Mouse (Mus musculus) MEL (cell line): ENCODE data around the gene Espnl.

Experiments used
- CTCF ChIP-seq, 3 experiments: IDR thresholded peaks in 2 of 3; conservative IDR thresholded peaks in 1 of 3; 2 replicates each; pipeline ENCODE4 v1.5.1; 2011 to 2012; ENCODE audit warnings: low read length in 3 of 3, low read depth in 2 of 3, mild to moderate bottlenecking in 2 of 3, improper control_type of control experiment in 1 of 3, inconsistent platforms in 1 of 3, mixed read lengths in 1 of 3, moderate library complexity in 1 of 3; ENCODE audit not compliant: control insufficient read depth in 1 of 3, insufficient read depth in 1 of 3, poor library complexity in 1 of 3, severe bottlenecking in 1 of 3
- GATA1 ChIP-seq: IDR thresholded peaks from 2 replicates; pipeline ENCODE4 v1.6.1; 2011; ENCODE audit warnings: low read depth, low read length, improper control_type of control experiment
- POLR2A ChIP-seq, 2 experiments: IDR thresholded peaks; 2 replicates each; pipeline ENCODE4 v1.6.1; 2011 to 2012; ENCODE audit warnings: low read length in 2 of 2, mild to moderate bottlenecking in 2 of 2, control low read depth in 1 of 2, improper control_type of control experiment in 1 of 2, low read depth in 1 of 2, moderate library complexity in 1 of 2; ENCODE audit not compliant: control insufficient read depth in 1 of 2, insufficient read depth in 1 of 2, poor library complexity in 1 of 2
- TCF12 ChIP-seq: IDR thresholded peaks from 2 replicates; pipeline ENCODE4 v1.6.1; 2014; ENCODE audit warnings: low read depth, mild to moderate bottlenecking, inconsistent platforms, low read length, improper control_type of control experiment, moderate library complexity
- UBTF ChIP-seq: IDR thresholded peaks from 2 replicates; pipeline ENCODE4 v1.6.1; 2012; ENCODE audit warnings: low read depth, mild to moderate bottlenecking, inconsistent platforms, low read length, improper control_type of control experiment, moderate library complexity, borderline replicate concordance; ENCODE audit not compliant: insufficient read depth

DNA sequence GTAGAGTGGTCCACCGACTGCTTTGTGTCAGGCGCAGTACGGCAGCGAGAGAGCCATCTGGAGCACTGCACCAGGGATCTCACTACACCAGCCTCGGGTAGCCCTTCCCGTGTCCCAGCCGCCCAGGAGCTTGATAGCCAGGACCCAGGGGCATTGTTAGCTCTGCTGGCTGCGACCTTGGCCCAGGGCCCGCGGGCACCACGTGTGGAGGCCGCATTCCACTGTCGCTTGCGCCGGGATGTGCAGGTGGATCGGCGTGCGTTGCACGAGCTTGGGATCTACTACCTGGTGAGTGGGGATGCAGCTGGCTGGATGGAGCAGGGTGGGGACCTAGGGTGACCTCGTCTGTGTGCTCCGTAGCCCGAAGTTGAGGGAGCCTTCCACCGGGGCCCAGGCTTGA, 48.2 kb downstream of the Espnl start:
- no peak for TF ChIP-seq POLR2A (IDR thresholded peaks at IDR 0.05; ENCODE audit: control insufficient read depth in 1 of 2, insufficient read depth in 1 of 2, low read depth in 1 of 2, low read length in 2 of 2, poor library complexity in 1 of 2)
- TF ChIP-seq UBTF: no peak
- TF ChIP-seq GATA1: no peak
- TF ChIP-seq TCF12: no peak
- TF ChIP-seq CTCF (IDR thresholded peaks at IDR 0.05 in 2 of 3, conservative IDR thresholded peaks at IDR 0.05 in 1 of 3; ENCODE audit: control insufficient read depth in 1 of 3, insufficient read depth in 1 of 3, low read depth in 2 of 3, low read length in 3 of 3, poor library complexity in 1 of 3, severe bottlenecking in 1 of 3): no peak
